ENCODE assay signal across 8 mouse cellular contexts in the genomic region with DNA sequence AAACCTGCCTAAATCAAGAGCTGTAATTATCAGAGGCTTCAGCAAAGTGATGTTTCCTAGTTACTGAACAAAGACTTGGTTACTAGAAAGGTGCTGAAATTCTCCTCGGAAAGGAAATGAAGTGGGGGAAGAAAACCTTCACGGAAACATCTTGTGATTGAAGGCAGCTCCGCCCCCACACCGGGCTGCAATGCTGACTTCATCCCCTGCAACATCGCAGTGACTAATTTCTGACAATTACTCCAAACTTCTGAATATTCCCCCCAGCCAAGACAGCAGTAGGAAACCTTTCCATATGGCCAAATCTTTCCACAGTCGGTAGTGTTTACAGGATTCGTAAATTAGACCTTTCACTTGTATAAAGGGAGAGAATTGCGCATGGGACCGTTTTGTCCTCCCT.
A peak's percentile ranks its signal among the peaks of the same experiment; 100 is the strongest.
DNase-seq lines count a peak whose midpoint lies in the region; ATAC-seq and TF ChIP-seq lines count a peak whose summit lies in the region.
"Had no signal": no experiment of that assay in that cellular context is flagged by ENCODE, and none has a peak within 500 bp of the region (broad histone marks: within the 10 kb centered on the region; RNA-seq: fewer than 3 reads in every experiment).

No protein-coding gene starts in this region.

- no peaks in the 10 kb centered on the region for H3K27me3 ChIP-seq in kidney, embryonic 15.5 days
- peaks cover 13% of the 10 kb centered on the region for H3K27me3 ChIP-seq in Patski
- H3K27me3 ChIP-seq: midbrain, embryonic 13.5 days had no signal

- H3K9me3 ChIP-seq in kidney, embryonic 15.5 days (replicated peaks): no peaks in the 10 kb centered on the region
- H3K9me3 ChIP-seq: midbrain, embryonic 13.5 days had no signal

- no peak overlapping the region for H3K9ac ChIP-seq in kidney, embryonic 15.5 days
- H3K9ac ChIP-seq: midbrain, embryonic 13.5 days had no signal

- no peak for TF ChIP-seq CTCF in Patski (IDR thresholded peaks at IDR 0.05)

- H3K36me3 ChIP-seq in kidney, embryonic 15.5 days: no peaks in the 10 kb centered on the region
- H3K36me3 ChIP-seq: midbrain, embryonic 13.5 days had no signal

- DNase-seq in kidney, adult 9 months: no peak
- DNase-seq in Patski (ENCODE audit: low read depth, low spot score): peak; percentile 24
- DNase-seq in fibroblast of lung, adult 2 months (ENCODE audit: low read depth): peak; percentile 30
- DNase-seq in right cerebral cortex, postnatal 36 days (ENCODE audit: low spot score in 2 of 2): peak; percentile 48 to 59
- DNase-seq in ovary, postnatal 14 days (ENCODE audit: low spot score): no peak
- DNase-seq in spleen, postnatal 36 days (ENCODE audit: low spot score in 2 of 2): no peak

- POLR2A ChIA-PET in Patski (lab: Charles Lee): no interaction called here

- no peaks in the 10 kb centered on the region for H3K4me1 ChIP-seq in kidney, embryonic 15.5 days
- H3K4me1 ChIP-seq: midbrain, embryonic 13.5 days had no signal

- CTCF ChIA-PET in Patski (lab: Charles Lee): interaction anchor here (1.0 kb wide), 1 partner anchor 42 kb away, joined by 3 read pairs; no protein-coding TSS in a partner anchor

- H3K4me3 ChIP-seq in kidney, embryonic 15.5 days (replicated peaks): no peak overlapping the region
- H3K4me3 ChIP-seq: midbrain, embryonic 13.5 days had no signal

- no peak for ATAC-seq in kidney, embryonic 15.5 days (replicated peaks; ENCODE audit: low FRiP score)
- ATAC-seq in Patski: no peak
- ATAC-seq: midbrain, embryonic 13.5 days had no signal

- H3K4me2 ChIP-seq in kidney, embryonic 15.5 days: peak overlapping the region; percentile 15; the same call in 1 of the 2 replicates
- H3K4me2 ChIP-seq: midbrain, embryonic 13.5 days had no signal

- whole genome bisulfite sequencing in kidney, embryonic 15.5 days: 41% methylated on average over 9 of the region's 9 CpGs

- no peak overlapping the region for H3K27ac ChIP-seq in kidney, embryonic 15.5 days
- H3K27ac ChIP-seq: midbrain, embryonic 13.5 days had no signal

- in situ Hi-C loops in Patski (cut with MboI; ENCODE audit: low pct_unique_long_range_greater_than_20kb): no loop called here

Comparison
In these comparisons a context has a peak if more than half of its experiments do, and no peak if none do; other contexts are left out.
1. DNase-seq: peak in Patski (single experiment), fibroblast of lung, adult 2 months (single experiment) and right cerebral cortex, postnatal 36 days (2 of 2); none in kidney, adult 9 months (single experiment), ovary, postnatal 14 days (single experiment) and spleen, postnatal 36 days (0 of 2).